Mouse (Mus musculus) Patski (cell line): ENCODE results near the gene Dhx33. TPM values are rescaled to one million over a fixed set of nuclear protein-coding genes. Genes with fewer than 3 reads are reported as not detected.
A peak's percentile ranks its signal among the peaks of the same experiment; 100 is the strongest.

Source experiments
- ATAC-seq: fragments of 100-300 bp; one replicate; pipeline ENCODE4 v1.8.0; 2021
- CTCF ChIA-PET: fragments of 350-600 bp; sonication (Branson Sonifier 250); formaldehyde crosslinking; loops from one replicate; lab custom pipeline; 2022; ENCODE audit warnings: inconsistent platforms; lab: Charles Lee
- POLR2A ChIA-PET: fragments of 350-600 bp; sonication (Branson Sonifier 250); formaldehyde crosslinking; loops from one replicate; lab custom pipeline; 2022; ENCODE audit warnings: antibody characterized with exemption, inconsistent platforms; lab: Charles Lee
- DNase-seq: peaks from one replicate; pipeline ENCODE4 v3.0.0-alpha.2; 2011; ENCODE audit warnings: low read depth, low spot score
- H3K27me3 ChIP-seq: fragments of 371-371 bp; one replicate; pipeline ENCODE4 v1.5.1; 2021
- CTCF ChIP-seq: fragments of 100-300 bp; IDR thresholded peaks from one replicate; pipeline ENCODE4 v1.5.1; 2021
- in situ Hi-C: fragments of 300-500 bp; cut with MboI; formaldehyde crosslinking; loops from 3 replicates; pipeline ENCODE4 v1.11.1; 2018; ENCODE audit warnings: low pct_unique_long_range_greater_than_20kb, mixed read lengths
- polyA plus RNA-seq: library from polyadenylated mRNA; unstranded; gene quantifications from one replicate; pipeline ENCODE4 v1.2.3, GENCODE M21; 2021

Dhx33 gene
- 20.9 TPM for polyA plus RNA-seq

- peak; percentile 95 for DNase-seq
- H3K27me3 ChIP-seq: no peaks in the 10 kb centered on the region
- peak; percentile 96 for ATAC-seq
- CTCF ChIA-PET: interaction anchor here (0.9 kb wide), 1 partner anchor 227 kb away, joined by 3 read pairs; no protein-coding TSS in a partner anchor
- in situ Hi-C loops: loop anchor here (25.0 kb wide), 1 partner anchor 1033 kb away; the partner anchor contains the start of genes Aipl1 and Pimreg
- POLR2A ChIA-PET: interaction anchor here (1.4 to 1.5 kb wide), 2 partner anchors 14 to 22 kb away, joined by 3 to 5 read pairs; no protein-coding TSS in a partner anchor
- no peak for TF ChIP-seq CTCF
Measured at GRCm38 (mm10) chr11:71004316-71004773, at the start of gene Dhx33. Dhx33 (minus strand) TSS chr11:71004437.

- peak; percentile 47 for TF ChIP-seq CTCF
- no peaks in the 10 kb centered on the region for H3K27me3 ChIP-seq
- no peak for ATAC-seq
- CTCF ChIA-PET: no interaction called here
- in situ Hi-C loops: no loop called here
- POLR2A ChIA-PET: no interaction called here
- no peak for DNase-seq
Measured at GRCm38 (mm10) chr11:71052554-71052953, 48.3 kb upstream of the Dhx33 start.

- TF ChIP-seq CTCF: no peak
- POLR2A ChIA-PET: no interaction called here
- DNase-seq (no peak), ATAC-seq (no peak)
- in situ Hi-C loops: no loop called here
- CTCF ChIA-PET: interaction anchor here (1.6 kb wide), 1 partner anchor 10 kb away, joined by 5 read pairs; no protein-coding TSS in a partner anchor
- no peaks in the 10 kb centered on the region for H3K27me3 ChIP-seq
Measured at GRCm38 (mm10) chr11:71039526-71040298, 35.5 kb upstream of the Dhx33 start.

- ATAC-seq (no peak), DNase-seq (no peak)
- CTCF ChIA-PET: no interaction called here
- POLR2A ChIA-PET: no interaction called here
- in situ Hi-C loops: no loop called here
- H3K27me3 ChIP-seq: no peaks in the 10 kb centered on the region
- no peak for TF ChIP-seq CTCF
Measured at GRCm38 (mm10) chr11:71033163-71033761, 29.0 kb upstream of the Dhx33 start, which contains the start of gene 6330403K07Rik. 6330403K07Rik (minus strand) TSS chr11:71033513.

- no peak for TF ChIP-seq CTCF
- no peaks in the 10 kb centered on the region for H3K27me3 ChIP-seq
- no peak for ATAC-seq
- in situ Hi-C loops: no loop called here
- ChIA-PET CTCF (no interaction called here), POLR2A (no interaction called here)
- no peak for DNase-seq
Measured at GRCm38 (mm10) chr11:71032491-71033162, 28.4 kb upstream of the Dhx33 start.

- no peaks in the 10 kb centered on the region for H3K27me3 ChIP-seq
- ATAC-seq: no peak
- POLR2A ChIA-PET: no interaction called here
- no peak for DNase-seq
- in situ Hi-C loops: no loop called here
- CTCF ChIA-PET: no interaction called here
- no peak for TF ChIP-seq CTCF
Measured at GRCm38 (mm10) chr11:71032070-71032469, 27.8 kb upstream of the Dhx33 start.

- DNase-seq (no peak), ATAC-seq (no peak)
- in situ Hi-C loops: no loop called here
- CTCF ChIA-PET: interaction anchor here (1.2 to 2.2 kb wide), 2 partner anchors 10 kb away, joined by 5 read pairs; partner anchors contain the start of genes Derl2 and Mis12
- no peak for TF ChIP-seq CTCF
- no peaks in the 10 kb centered on the region for H3K27me3 ChIP-seq
- POLR2A ChIA-PET: no interaction called here
Measured at GRCm38 (mm10) chr11:71029403-71030118, 25.3 kb upstream of the Dhx33 start.

- ATAC-seq (no peak), DNase-seq (no peak)
- H3K27me3 ChIP-seq: no peaks in the 10 kb centered on the region
- CTCF ChIA-PET: no interaction called here
- no peak for TF ChIP-seq CTCF
- in situ Hi-C loops: no loop called here
- POLR2A ChIA-PET: no interaction called here
Measured at GRCm38 (mm10) chr11:71028280-71028679, 24.0 kb upstream of the Dhx33 start.

GRCm38 (mm10) chr11:71019201-71020068, 15.2 kb upstream of the Dhx33 start, which contains the start of the genes Mis12 and Derl2:
Mis12 (plus strand) TSS chr11:71019611.
Derl2 (minus strand) TSS chr11:71019841.
- in situ Hi-C loops: loop anchor here (25.0 kb wide), 1 partner anchor 1018 kb away; the partner anchor contains the start of genes Aipl1 and Pimreg
- ChIA-PET POLR2A (interaction anchor here (1.0 to 1.5 kb wide), 2 partner anchors 15 to 25 kb away, joined by 4 to 5 read pairs; partner anchors contain the start of gene Dhx33), CTCF (interaction anchor here (1.3 to 2.0 kb wide), 3 partner anchors 10 to 37 kb away, joined by 3 to 5 read pairs (median 4); partner anchors contain the start of gene C1qbp)
- no peaks in the 10 kb centered on the region for H3K27me3 ChIP-seq
- TF ChIP-seq CTCF: no peak
- peak; percentile 100 for ATAC-seq
- peak; percentile 97 for DNase-seq
